Mouse (Mus musculus) thymus, adult 2 months (tissue): ENCODE measurements around the gene Gm10800.

Experiments used
- CTCF ChIP-seq: fragments of 200-500 bp; IDR thresholded peaks from 2 replicates; pipeline ENCODE4 v1.5.1; 2012; ENCODE audit warnings: mild to moderate bottlenecking, control low read depth, low read length, moderate library complexity, borderline replicate concordance; ENCODE audit not compliant: control insufficient read depth, poor library complexity, insufficient read depth; ENCODE audit errors: extremely low read depth
- POLR2A ChIP-seq: fragments of 200-500 bp; IDR thresholded peaks from 2 replicates; pipeline ENCODE4 v1.6.1; 2012; ENCODE audit warnings: mild to moderate bottlenecking, low read length, control low read depth, moderate library complexity; ENCODE audit not compliant: control insufficient read depth, poor library complexity, insufficient read depth; ENCODE audit errors: extremely low read depth

DNA sequence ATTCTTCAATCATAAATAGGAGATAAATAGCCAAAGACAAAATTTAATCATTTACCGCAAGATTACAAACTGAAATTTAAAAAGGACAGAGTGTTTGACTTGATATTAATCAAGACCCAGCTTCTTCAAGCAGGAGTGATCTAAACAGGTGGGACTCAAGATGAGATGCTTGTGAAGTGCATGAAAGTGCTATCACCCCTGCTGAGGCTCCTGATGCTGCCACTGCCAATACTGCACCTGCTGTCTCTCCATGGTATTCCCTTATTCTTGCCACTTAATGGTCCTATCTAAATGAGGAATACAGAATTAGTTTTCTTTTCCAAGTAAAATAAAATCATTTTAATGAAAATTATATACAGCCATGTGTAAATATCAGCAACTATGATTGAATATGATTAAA, 30.4 kb upstream of the Gm10800 start:
- no peak for TF ChIP-seq CTCF
- TF ChIP-seq POLR2A = no peak
